Mouse (Mus musculus) gastrocnemius, postnatal 4 days (tissue): ENCODE measurements around the gene Nlrp4c. TPM values are rescaled to one million over a fixed set of nuclear protein-coding genes. Genes with fewer than 3 reads are reported as not detected.

ENCODE experiments used
- total RNA-seq, 2 experiments: library from RNA; stranded (reverse); gene quantifications; 2 replicates each; pipeline ENCODE4 v1.2.3; 2021

Gene Nlrp4c
- total RNA-seq, 2 experiments from 2014 or later = not detected

Other genes starting within 250 kb of the Nlrp4c start
- not detected for gene Vmn1r63, start 239.7 kb upstream of the Nlrp4c start, total RNA-seq
- gene Vmn1r64, start 160.6 kb upstream of the Nlrp4c start, total RNA-seq = not detected
- gene Vmn1r65, start 34.2 kb upstream of the Nlrp4c start, total RNA-seq = not detected
- 10 to 100 TPM; 38.9 to 52.0 TPM for gene Zfp787, start 110.8 kb downstream of the Nlrp4c start, total RNA-seq
- gene Zfp444, start 127.1 kb downstream of the Nlrp4c start, total RNA-seq = 10 to 100 TPM; 11.8 to 12.5 TPM
- gene Galp, start 151.9 kb downstream of the Nlrp4c start, total RNA-seq = not detected
- gene Zscan5b, start 177.1 kb downstream of the Nlrp4c start, total RNA-seq = not detected
- not detected for gene Epp13, start 207.5 kb downstream of the Nlrp4c start, total RNA-seq
- 1 to 10 TPM; 5.2 to 5.9 TPM for gene Zfp667, start 241.4 kb downstream of the Nlrp4c start, total RNA-seq